Mouse (Mus musculus) gonadal fat pad, adult 2 months (tissue): ENCODE measurements at regions not wholly inside any gene's neighbourhood (a gene's known extent, or its start where the extent isn't known, plus 50 kb on each side); places are given as distances from the start of the nearest gene placed in this dataset.
A peak's percentile ranks its signal among the peaks of the same experiment; 100 is the strongest.
"Not testable (repeated sequence)": the region's sequence is repeated elsewhere in the genome, so short reads cannot be mapped to it uniquely, and the experiment has no call there.

Experiments
- DNase-seq: peaks from one replicate; pipeline ENCODE4 v3.0.0-alpha.2; 2012; ENCODE audit warnings: low read depth

GRCm38 (mm10) chr13:52273502-52274246, 257.4 kb downstream of the Diras2 start:
- DNase-seq: no peak

DNA sequence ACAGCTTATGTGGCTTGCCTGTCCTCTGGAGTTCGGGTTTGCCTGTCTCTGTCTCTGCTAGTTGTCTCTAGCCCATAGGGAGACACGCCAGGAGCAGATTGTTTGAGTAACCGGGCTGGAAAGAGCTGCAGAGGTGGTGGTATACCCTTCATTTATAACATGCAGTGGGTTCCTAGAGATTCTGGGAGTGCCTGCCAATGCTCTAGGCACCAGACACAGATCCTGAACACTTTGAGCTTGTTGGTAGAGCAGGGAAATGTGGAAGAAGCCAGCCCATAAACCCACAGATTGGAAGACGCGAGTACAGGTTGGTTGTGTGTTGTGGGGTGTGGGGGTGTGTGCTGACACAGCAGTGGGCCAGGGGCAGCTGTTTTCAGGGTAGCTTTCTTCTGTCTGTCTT, 255.9 kb downstream of the Diras2 start:
- no peak for DNase-seq

DNA sequence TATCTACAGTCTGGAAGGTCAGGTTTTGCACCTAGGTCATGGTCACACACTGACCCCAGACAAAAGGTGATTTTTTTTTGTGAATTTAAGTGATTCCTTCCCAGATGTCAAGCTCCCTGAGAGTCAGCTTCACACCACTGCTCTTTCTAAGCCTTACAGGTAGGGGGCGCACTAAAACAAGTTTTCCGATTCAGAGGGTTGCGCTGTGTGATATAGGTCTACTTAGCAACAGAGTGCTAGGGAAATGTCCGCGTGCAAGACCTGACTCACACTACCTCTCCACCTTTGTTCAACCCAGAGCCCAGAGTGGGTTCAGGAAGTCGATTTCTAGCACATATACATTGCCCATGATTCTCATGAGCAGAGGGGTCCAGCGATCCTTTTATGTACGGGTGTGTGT, 255.4 kb downstream of the Diras2 start:
- no peak for DNase-seq

- DNase-seq: no peak
Observed at GRCm38 (mm10) chr13:52277195-52277594, 253.9 kb downstream of the Diras2 start.

DNA sequence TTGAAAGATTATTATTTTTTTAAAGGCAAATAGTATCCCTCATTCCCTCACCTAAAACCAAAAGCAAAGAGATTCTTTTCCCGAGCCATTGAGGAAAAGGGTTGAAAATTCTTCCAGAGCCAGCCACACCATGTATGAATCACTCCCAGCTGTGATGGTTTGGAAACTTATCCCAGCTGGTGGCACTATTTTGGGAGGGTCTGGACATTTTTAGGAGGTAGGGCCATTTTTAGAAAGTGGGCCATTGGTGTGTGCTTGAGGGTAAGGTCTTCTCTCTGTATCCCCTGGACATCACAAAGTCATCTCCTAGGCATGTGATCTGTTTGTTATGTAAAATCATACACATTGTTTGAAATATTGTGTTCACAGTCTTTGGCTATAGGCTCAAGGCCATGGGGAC, 252.2 kb downstream of the Diras2 start:
- no peak for DNase-seq

GRCm38 (mm10) chr13:52279281-52279969, 251.7 kb downstream of the Diras2 start:
- no peak for DNase-seq

- no peak for DNase-seq
Observed at GRCm38 (mm10) chr13:52279970-52280348, 251.1 kb downstream of the Diras2 start.

GRCm38 (mm10) chr13:52281271-52281670, 249.8 kb downstream of the Diras2 start:
- DNase-seq: no peak

GRCm38 (mm10) chr13:52282500-52282899, 248.6 kb downstream of the Diras2 start:
- no peak for DNase-seq

DNA sequence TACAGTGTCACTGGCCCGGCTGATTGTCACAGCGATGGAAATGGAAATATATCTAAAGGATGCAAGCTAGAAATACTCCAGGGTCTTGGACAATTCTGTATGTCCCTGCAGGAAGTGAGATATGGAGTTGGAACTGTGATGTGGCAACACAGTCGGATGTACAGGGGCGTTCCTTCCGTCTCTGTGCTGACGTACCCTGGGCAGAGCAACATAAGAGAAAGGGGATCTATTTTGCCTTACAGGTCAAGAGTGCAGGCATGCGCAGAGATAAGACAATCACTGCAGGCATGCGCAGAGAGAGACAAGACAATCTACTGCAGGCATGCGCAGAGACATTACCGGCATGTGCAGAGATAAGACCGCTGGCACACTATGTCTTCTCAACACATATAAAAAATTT, 247.6 kb downstream of the Diras2 start:
- no peak for DNase-seq

- DNase-seq: no peak
Observed at GRCm38 (mm10) chr13:52284026-52284801, 246.9 kb downstream of the Diras2 start.

- no peak for DNase-seq
Observed at GRCm38 (mm10) chr13:52288400-52288799, 242.7 kb downstream of the Diras2 start.

- no peak for DNase-seq
Observed at GRCm38 (mm10) chr13:52295847-52296246, 235.2 kb downstream of the Diras2 start.

- no peak for DNase-seq
Observed at GRCm38 (mm10) chr13:52296541-52297276, 234.4 kb downstream of the Diras2 start.

- DNase-seq: no peak
Observed at GRCm38 (mm10) chr13:52297277-52297623, 233.8 kb downstream of the Diras2 start.

GRCm38 (mm10) chr13:52298362-52298761, 232.7 kb downstream of the Diras2 start:
- no peak for DNase-seq

DNA sequence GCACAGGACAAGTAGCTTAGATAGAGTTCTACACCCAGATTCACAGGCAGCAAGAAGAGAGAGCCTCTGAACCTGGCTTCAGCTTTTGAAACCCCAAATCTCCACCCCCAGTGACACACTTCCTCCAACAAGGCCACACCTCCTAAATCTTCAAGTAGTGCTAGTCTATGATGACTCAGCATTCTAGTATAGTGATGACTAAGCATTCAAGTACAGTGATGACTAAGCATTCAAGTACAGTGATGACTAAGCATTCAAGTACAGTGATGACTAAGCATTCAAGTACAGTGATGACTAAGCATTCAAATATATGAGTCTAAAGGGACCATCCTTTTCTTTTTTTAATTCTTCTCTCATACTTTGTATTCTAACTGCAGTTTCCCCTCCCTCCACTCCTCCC, 225.8 kb downstream of the Diras2 start:
- DNase-seq: not testable (repeated sequence)

- DNase-seq: peak; percentile 10
Observed at GRCm38 (mm10) chr13:52306783-52307440, 224.2 kb downstream of the Diras2 start.

DNA sequence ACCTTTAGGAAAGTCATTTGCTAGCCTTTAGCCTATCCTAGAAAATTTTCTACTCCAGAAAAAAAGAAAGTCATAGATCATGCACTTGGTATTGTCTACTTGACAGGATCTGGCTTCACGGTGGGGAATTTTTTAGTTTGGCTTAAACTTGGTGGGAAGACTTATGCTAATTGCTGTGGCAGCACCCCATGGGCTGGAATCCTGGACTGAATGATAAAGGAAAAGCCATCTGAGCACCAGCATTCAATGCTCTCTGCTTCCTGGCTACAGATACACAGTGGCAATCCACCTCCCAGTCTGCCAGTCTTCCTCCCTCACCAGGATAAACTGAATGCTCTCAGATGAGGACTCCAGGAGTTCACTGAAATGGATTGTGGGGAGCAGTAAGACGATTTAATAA, 220.1 kb downstream of the Diras2 start:
- no peak for DNase-seq

DNA sequence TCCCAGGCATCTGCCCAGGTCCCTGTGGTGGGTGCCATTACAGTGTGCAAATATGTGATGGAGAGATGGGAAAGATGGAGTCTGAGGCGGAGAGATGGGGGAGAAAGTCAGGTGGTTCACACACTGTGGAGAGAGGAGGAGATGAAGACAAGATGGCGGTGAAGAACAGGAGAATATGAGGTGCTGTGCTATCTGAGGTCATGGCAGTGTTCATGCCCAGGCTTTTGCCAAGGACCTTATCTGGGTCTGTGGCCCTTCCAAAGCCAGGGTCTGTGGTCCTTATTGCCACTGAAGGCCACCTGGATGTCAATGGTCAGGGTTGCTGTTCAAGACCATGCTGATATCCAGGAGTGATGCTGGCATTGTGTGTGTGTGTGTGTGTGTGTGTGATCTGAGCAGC, 212.8 kb downstream of the Diras2 start:
- no peak for DNase-seq

- no peak for DNase-seq
Observed at GRCm38 (mm10) chr13:52323691-52324090, 207.4 kb downstream of the Diras2 start.

- not testable (repeated sequence) for DNase-seq
Observed at GRCm38 (mm10) chr13:52324378-52324777, 206.7 kb downstream of the Diras2 start.
